Mouse (Mus musculus): Measurements from ENCODE around the gene Hoxb1. TPM values are rescaled to one million over a fixed set of nuclear protein-coding genes. Genes with fewer than 3 reads are reported as not detected.

Hoxb1 gene
- polyA plus RNA-seq, 1 experiment from 2014 or later = 0.32 TPM

- ATAC-seq (ENCODE audit: insufficient number of reproducible peaks, insufficient read depth, low FRiP score, low read depth) = no peak
- Histone ChIP-seq H3K4me1 (ENCODE audit: control insufficient read depth, insufficient read depth, low read length) (peaks cover 48% of the 10 kb centered on the region), H3K9ac (replicated peaks; ENCODE audit: low read depth, low read length) (peak overlapping the region; percentile 31; the same call in 1 of the 2 replicates), H3K4me3 (ENCODE audit: low read depth, low read length) (peak overlapping the region; percentile 20), H3K27me3 (ENCODE audit: control insufficient read depth, insufficient read depth, low read length) (0 out of 2 replicates have a peak, but pooled peaks cover 3% of the 10 kb centered on the region), H3K36me3 (ENCODE audit: control insufficient read depth, insufficient read depth, low read length) (peaks cover 8% of the 10 kb centered on the region; the same call in 1 of the 2 replicates), H3K27ac (ENCODE audit: low read length) (peak overlapping the region; percentile 100), H3K9me3 (ENCODE audit: control insufficient read depth, low read depth, low read length) (no peaks in the 10 kb centered on the region), H3K4me2 (replicated peaks; ENCODE audit: low read depth, low read length) (peak overlapping the region; percentile 78)
- 17% methylated on average over 6 of the region's 6 CpGs for WGBS
These were observed 20.7 kb upstream of the Hoxb1 start for GRCm38 (mm10) chr11:96344878-96345159.

- no peak for ATAC-seq (ENCODE audit: insufficient number of reproducible peaks, insufficient read depth, low FRiP score, low read depth)
- no peaks in the 10 kb centered on the region for H3K9me3 ChIP-seq (ENCODE audit: control insufficient read depth, low read depth, low read length)
- 0 out of 2 replicates have a peak, but pooled peaks cover 3% of the 10 kb centered on the region for H3K27me3 ChIP-seq (ENCODE audit: control insufficient read depth, insufficient read depth, low read length)
- peaks cover 46% of the 10 kb centered on the region for H3K4me1 ChIP-seq (ENCODE audit: control insufficient read depth, insufficient read depth, low read length)
- H3K36me3 ChIP-seq (ENCODE audit: control insufficient read depth, insufficient read depth, low read length) = peaks cover 8% of the 10 kb centered on the region; the same call in 1 of the 2 replicates
- peak overlapping the region; percentile 20 for H3K4me3 ChIP-seq (ENCODE audit: low read depth, low read length)
- H3K27ac ChIP-seq (ENCODE audit: low read length) = peak overlapping the region; percentile 100
- WGBS = 3% methylated on average over 43 of the region's 56 CpGs
- H3K9ac ChIP-seq (replicated peaks; ENCODE audit: low read depth, low read length) = peak overlapping the region; percentile 31
- peak overlapping the region; percentile 78 for H3K4me2 ChIP-seq (replicated peaks; ENCODE audit: low read depth, low read length)
These were observed 20.2 kb upstream of the Hoxb1 start for GRCm38 (mm10) chr11:96345220-96345892.

- 5% methylated on average over 45 of the region's 45 CpGs for WGBS
- peaks cover 53% of the 10 kb centered on the region for H3K4me1 ChIP-seq (ENCODE audit: control insufficient read depth, insufficient read depth, low read length)
- H3K9me3 ChIP-seq (ENCODE audit: control insufficient read depth, low read depth, low read length) = no peaks in the 10 kb centered on the region
- 0 out of 2 replicates have a peak, but pooled peaks cover 3% of the 10 kb centered on the region for H3K27me3 ChIP-seq (ENCODE audit: control insufficient read depth, insufficient read depth, low read length)
- peaks cover 8% of the 10 kb centered on the region; the same call in 1 of the 2 replicates for H3K36me3 ChIP-seq (ENCODE audit: control insufficient read depth, insufficient read depth, low read length)
- H3K9ac ChIP-seq (replicated peaks; ENCODE audit: low read depth, low read length) = peak overlapping the region; percentile 31
- H3K4me3 ChIP-seq (ENCODE audit: low read depth, low read length) = peak overlapping the region; percentile 20
- H3K27ac ChIP-seq (ENCODE audit: low read length) = peak overlapping the region; percentile 100
- H3K4me2 ChIP-seq (replicated peaks; ENCODE audit: low read depth, low read length) = peak overlapping the region; percentile 78
- no peak for ATAC-seq (ENCODE audit: insufficient number of reproducible peaks, insufficient read depth, low FRiP score, low read depth)
These were observed 19.4 kb upstream of the Hoxb1 start for GRCm38 (mm10) chr11:96345893-96346806.

GRCm38 (mm10) chr11:96346916-96347520 is 18.5 kb upstream of the Hoxb1 start:
- Histone ChIP-seq H3K27ac (ENCODE audit: low read length) (peak overlapping the region; percentile 100), H3K4me1 (ENCODE audit: control insufficient read depth, insufficient read depth, low read length) (peaks cover 54% of the 10 kb centered on the region), H3K9ac (replicated peaks; ENCODE audit: low read depth, low read length) (peak overlapping the region; percentile 2; the same call in 1 of the 2 replicates), H3K4me3 (ENCODE audit: low read depth, low read length) (no peak overlapping the region), H3K9me3 (ENCODE audit: control insufficient read depth, low read depth, low read length) (no peaks in the 10 kb centered on the region), H3K27me3 (ENCODE audit: control insufficient read depth, insufficient read depth, low read length) (0 out of 2 replicates have a peak, but pooled peaks cover 3% of the 10 kb centered on the region), H3K36me3 (ENCODE audit: control insufficient read depth, insufficient read depth, low read length) (peaks cover 8% of the 10 kb centered on the region; the same call in 1 of the 2 replicates), H3K4me2 (replicated peaks; ENCODE audit: low read depth, low read length) (peak overlapping the region; percentile 78; the same call in 1 of the 2 replicates)
- WGBS = 37% methylated on average over 5 of the region's 5 CpGs
- ATAC-seq (ENCODE audit: insufficient number of reproducible peaks, insufficient read depth, low FRiP score, low read depth) = no peak

GRCm38 (mm10) chr11:96347717-96348116 is 17.8 kb upstream of the Hoxb1 start:
- Histone ChIP-seq H3K4me1 (ENCODE audit: control insufficient read depth, insufficient read depth, low read length) (peaks cover 54% of the 10 kb centered on the region), H3K27ac (ENCODE audit: low read length) (peak overlapping the region; percentile 100), H3K27me3 (ENCODE audit: control insufficient read depth, insufficient read depth, low read length) (0 out of 2 replicates have a peak, but pooled peaks cover 3% of the 10 kb centered on the region), H3K9ac (replicated peaks; ENCODE audit: low read depth, low read length) (no peak overlapping the region), H3K36me3 (ENCODE audit: control insufficient read depth, insufficient read depth, low read length) (peaks cover 8% of the 10 kb centered on the region; the same call in 1 of the 2 replicates), H3K4me3 (ENCODE audit: low read depth, low read length) (no peak overlapping the region), H3K9me3 (ENCODE audit: control insufficient read depth, low read depth, low read length) (no peaks in the 10 kb centered on the region), H3K4me2 (replicated peaks; ENCODE audit: low read depth, low read length) (peak overlapping the region; percentile 39; the same call in 1 of the 2 replicates)
- WGBS = 18% methylated on average over 4 of the region's 4 CpGs
- ATAC-seq (ENCODE audit: insufficient number of reproducible peaks, insufficient read depth, low FRiP score, low read depth) = no peak

GRCm38 (mm10) chr11:96348141-96348928 is 17.2 kb upstream of the Hoxb1 start:
- Histone ChIP-seq H3K4me1 (ENCODE audit: control insufficient read depth, insufficient read depth, low read length) (peaks cover 54% of the 10 kb centered on the region), H3K4me3 (ENCODE audit: low read depth, low read length) (no peak overlapping the region)

GRCm38 (mm10) chr11:96348988-96349387 is 16.6 kb upstream of the Hoxb1 start:
- no peaks in the 10 kb centered on the region for H3K9me3 ChIP-seq (ENCODE audit: control insufficient read depth, low read depth, low read length)
- no peak for ATAC-seq (ENCODE audit: insufficient number of reproducible peaks, insufficient read depth, low FRiP score, low read depth)
- H3K36me3 ChIP-seq (ENCODE audit: control insufficient read depth, insufficient read depth, low read length) = peaks cover 12% of the 10 kb centered on the region; the same call in 1 of the 2 replicates
- 0 out of 2 replicates have a peak, but pooled peaks cover 3% of the 10 kb centered on the region for H3K27me3 ChIP-seq (ENCODE audit: control insufficient read depth, insufficient read depth, low read length)
- peaks cover 52% of the 10 kb centered on the region for H3K4me1 ChIP-seq (ENCODE audit: control insufficient read depth, insufficient read depth, low read length)
- peak overlapping the region; percentile 15; the same call in 1 of the 2 replicates for H3K4me3 ChIP-seq (ENCODE audit: low read depth, low read length)
- peak overlapping the region; percentile 39 for H3K4me2 ChIP-seq (replicated peaks; ENCODE audit: low read depth, low read length)
- 25% methylated on average over 3 of the region's 3 CpGs for WGBS
- H3K9ac ChIP-seq (replicated peaks; ENCODE audit: low read depth, low read length) = peak overlapping the region; percentile 37; the same call in 1 of the 2 replicates
- peak overlapping the region; percentile 100 for H3K27ac ChIP-seq (ENCODE audit: low read length)

More at GRCm38 (mm10) chr11:96348141-96348928, 17.2 kb upstream of the Hoxb1 start:
- Histone ChIP-seq H3K4me2 (replicated peaks; ENCODE audit: low read depth, low read length) (peak overlapping the region; percentile 39), H3K9me3 (ENCODE audit: control insufficient read depth, low read depth, low read length) (no peaks in the 10 kb centered on the region), H3K9ac (replicated peaks; ENCODE audit: low read depth, low read length) (peak overlapping the region; percentile 36; the same call in 1 of the 2 replicates), H3K36me3 (ENCODE audit: control insufficient read depth, insufficient read depth, low read length) (peaks cover 11% of the 10 kb centered on the region; the same call in 1 of the 2 replicates), H3K27ac (ENCODE audit: low read length) (peak overlapping the region; percentile 100), H3K27me3 (ENCODE audit: control insufficient read depth, insufficient read depth, low read length) (0 out of 2 replicates have a peak, but pooled peaks cover 3% of the 10 kb centered on the region)
- 15% methylated on average over 21 of the region's 21 CpGs for WGBS
- ATAC-seq (ENCODE audit: insufficient number of reproducible peaks, insufficient read depth, low FRiP score, low read depth) = no peak

Data from stomach, embryonic 14.5 days (tissue).